Mouse (Mus musculus): ENCODE measurements at regions not wholly inside any gene's neighbourhood (a gene's known extent, or its start where the extent isn't known, plus 50 kb on each side); places are given as distances from the start of the nearest gene placed in this dataset.
A peak's percentile ranks its signal among the peaks of the same experiment; 100 is the strongest.

DNA sequence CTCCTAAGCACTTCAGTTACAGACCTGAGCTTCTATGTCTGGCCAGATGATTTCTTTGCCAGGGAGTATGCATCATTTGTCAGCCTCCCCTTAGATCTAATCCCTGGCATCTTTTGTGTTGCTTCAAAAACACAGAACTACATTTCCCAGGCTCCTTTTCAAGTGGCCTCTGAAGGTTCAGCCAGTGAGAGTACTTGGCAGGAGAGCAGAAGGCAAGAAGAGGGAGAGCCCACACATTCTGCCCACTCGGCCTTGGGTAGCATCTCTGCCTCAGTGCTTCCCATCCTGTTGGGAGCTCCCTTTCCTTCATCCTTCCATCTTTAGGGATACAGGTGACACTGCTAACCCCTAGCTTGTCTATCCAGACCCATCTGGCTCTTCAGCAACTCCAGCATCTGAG lies 214.9 kb downstream of the Bcor start:
- WGBS = 18% methylated on average over 1 of the region's 1 CpGs
- Histone ChIP-seq H3K4me2 (ENCODE audit: low read depth, low read length, poor library complexity, severe bottlenecking) (no peak overlapping the region), H3K9me3 (ENCODE audit: low read length) (no peaks in the 10 kb centered on the region), H3K27me3 (ENCODE audit: insufficient read depth, low read length) (0 out of 2 replicates have a peak, but pooled peaks cover 3% of the 10 kb centered on the region), H3K36me3 (ENCODE audit: insufficient read depth, low read length) (no peaks in the 10 kb centered on the region), H3K4me1 (ENCODE audit: insufficient read depth, low read length) (no peaks in the 10 kb centered on the region), H3K4me3 (ENCODE audit: low read depth, low read length) (no peak overlapping the region), H3K9ac (replicated peaks; ENCODE audit: low read length, poor library complexity, severe bottlenecking) (no peak overlapping the region), H3K27ac (ENCODE audit: low read depth, low read length) (no peak overlapping the region)
- ATAC-seq (ENCODE audit: low FRiP score) = no peak
- peak; percentile 22 for DNase-seq (ENCODE audit: low spot score)
- TF ChIP-seq CTCF (IDR thresholded peaks at IDR 0.05) = no peak

DNA sequence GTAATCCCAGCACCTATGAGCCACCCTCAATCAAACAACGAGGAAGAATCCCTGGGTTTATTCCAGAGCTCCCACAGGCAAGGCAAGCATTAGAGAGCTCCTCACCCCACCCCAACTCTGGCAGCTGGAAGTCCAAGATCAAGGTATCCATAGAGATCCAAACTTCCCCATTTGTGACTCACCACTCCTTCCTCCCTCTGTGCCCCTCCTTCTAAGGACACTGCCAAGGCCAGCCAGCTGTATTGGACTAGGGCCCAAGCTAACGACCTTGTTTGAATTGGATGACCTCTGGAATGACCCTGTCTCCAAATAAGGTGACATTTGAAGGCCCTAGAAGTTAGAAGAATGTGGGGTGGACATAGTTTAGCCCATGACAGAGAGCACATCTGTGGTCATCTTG lies 208.0 kb downstream of the Bcor start:
- 66% methylated on average over 2 of the region's 2 CpGs for WGBS
- no peak for DNase-seq (ENCODE audit: low spot score)
- no peak for TF ChIP-seq CTCF (IDR thresholded peaks at IDR 0.05)
- Histone ChIP-seq H3K4me1 (ENCODE audit: insufficient read depth, low read length) (no peaks in the 10 kb centered on the region), H3K9ac (replicated peaks; ENCODE audit: low read length, poor library complexity, severe bottlenecking) (no peak overlapping the region), H3K4me2 (ENCODE audit: low read depth, low read length, poor library complexity, severe bottlenecking) (no peak overlapping the region), H3K4me3 (ENCODE audit: low read depth, low read length) (no peak overlapping the region), H3K27me3 (ENCODE audit: insufficient read depth, low read length) (no peaks in the 10 kb centered on the region), H3K27ac (ENCODE audit: low read depth, low read length) (no peak overlapping the region), H3K36me3 (ENCODE audit: insufficient read depth, low read length) (no peaks in the 10 kb centered on the region), H3K9me3 (ENCODE audit: low read length) (no peaks in the 10 kb centered on the region)
- ATAC-seq (ENCODE audit: low FRiP score) = no peak

DNA sequence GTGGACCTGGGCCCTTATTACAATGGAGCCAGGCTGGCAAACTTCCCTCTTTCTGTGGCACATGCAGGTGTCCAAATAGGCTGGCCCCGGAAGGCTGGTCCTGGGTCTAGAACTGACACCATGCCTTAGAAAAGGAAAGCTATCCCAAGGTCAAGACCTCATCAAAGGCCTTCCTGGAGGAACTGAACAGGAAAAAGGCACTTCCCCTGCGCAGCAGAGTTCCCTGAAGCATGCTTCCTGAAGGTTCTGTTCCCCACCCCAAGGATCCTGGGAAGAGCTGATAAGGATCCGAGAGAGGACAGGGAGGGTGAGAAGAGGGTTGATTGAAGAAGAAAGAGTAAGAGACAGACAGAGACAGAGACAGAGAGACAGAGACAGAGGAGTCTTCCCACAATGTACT lies 204.0 kb downstream of the Bcor start:
- no peaks in the 10 kb centered on the region for H3K9me3 ChIP-seq (ENCODE audit: low read length)
- 84% methylated on average over 3 of the region's 3 CpGs for WGBS
- DNase-seq (ENCODE audit: low spot score) (no peak), ATAC-seq (ENCODE audit: low FRiP score) (no peak)
- no peak overlapping the region for H3K4me3 ChIP-seq (ENCODE audit: low read depth, low read length)
- H3K36me3 ChIP-seq (ENCODE audit: insufficient read depth, low read length) = no peaks in the 10 kb centered on the region
- no peaks in the 10 kb centered on the region for H3K27me3 ChIP-seq (ENCODE audit: insufficient read depth, low read length)
- H3K9ac ChIP-seq (replicated peaks; ENCODE audit: low read length, poor library complexity, severe bottlenecking) = no peak overlapping the region
- TF ChIP-seq CTCF (IDR thresholded peaks at IDR 0.05) = no peak
- no peak overlapping the region for H3K4me2 ChIP-seq (ENCODE audit: low read depth, low read length, poor library complexity, severe bottlenecking)
- no peaks in the 10 kb centered on the region for H3K4me1 ChIP-seq (ENCODE audit: insufficient read depth, low read length)
- H3K27ac ChIP-seq (ENCODE audit: low read depth, low read length) = no peak overlapping the region

DNA sequence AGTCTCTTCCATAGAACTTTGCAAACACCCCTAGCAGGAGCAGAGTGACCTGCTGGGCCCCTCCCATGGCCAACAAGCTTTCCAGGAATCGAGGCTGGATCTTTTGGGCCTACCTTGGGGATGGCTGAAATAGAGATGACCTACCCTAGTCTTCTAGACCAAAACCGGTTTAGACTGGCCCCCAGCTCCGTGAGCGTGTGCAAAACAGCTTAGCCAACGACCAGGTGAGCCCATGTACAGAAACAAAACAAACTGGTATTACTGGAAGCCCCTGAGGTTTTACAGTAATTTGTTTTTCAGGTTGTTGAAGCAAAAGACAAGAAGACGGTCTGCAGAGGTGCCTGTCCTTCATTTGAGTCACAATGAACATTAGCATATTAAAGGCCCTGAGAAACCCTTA lies 203.1 kb downstream of the Bcor start:
- Histone ChIP-seq H3K36me3 (ENCODE audit: insufficient read depth, low read length) (no peaks in the 10 kb centered on the region), H3K4me3 (ENCODE audit: low read depth, low read length) (no peak overlapping the region), H3K4me2 (ENCODE audit: low read depth, low read length, poor library complexity, severe bottlenecking) (no peak overlapping the region), H3K9ac (replicated peaks; ENCODE audit: low read length, poor library complexity, severe bottlenecking) (no peak overlapping the region), H3K27me3 (ENCODE audit: insufficient read depth, low read length) (no peaks in the 10 kb centered on the region), H3K9me3 (ENCODE audit: low read length) (no peaks in the 10 kb centered on the region), H3K27ac (ENCODE audit: low read depth, low read length) (no peak overlapping the region), H3K4me1 (ENCODE audit: insufficient read depth, low read length) (no peaks in the 10 kb centered on the region)
- WGBS = 49% methylated on average over 6 of the region's 6 CpGs
- ATAC-seq (ENCODE audit: low FRiP score) = no peak
- no peak for DNase-seq (ENCODE audit: low spot score)
- TF ChIP-seq CTCF (IDR thresholded peaks at IDR 0.05) = no peak

DNA sequence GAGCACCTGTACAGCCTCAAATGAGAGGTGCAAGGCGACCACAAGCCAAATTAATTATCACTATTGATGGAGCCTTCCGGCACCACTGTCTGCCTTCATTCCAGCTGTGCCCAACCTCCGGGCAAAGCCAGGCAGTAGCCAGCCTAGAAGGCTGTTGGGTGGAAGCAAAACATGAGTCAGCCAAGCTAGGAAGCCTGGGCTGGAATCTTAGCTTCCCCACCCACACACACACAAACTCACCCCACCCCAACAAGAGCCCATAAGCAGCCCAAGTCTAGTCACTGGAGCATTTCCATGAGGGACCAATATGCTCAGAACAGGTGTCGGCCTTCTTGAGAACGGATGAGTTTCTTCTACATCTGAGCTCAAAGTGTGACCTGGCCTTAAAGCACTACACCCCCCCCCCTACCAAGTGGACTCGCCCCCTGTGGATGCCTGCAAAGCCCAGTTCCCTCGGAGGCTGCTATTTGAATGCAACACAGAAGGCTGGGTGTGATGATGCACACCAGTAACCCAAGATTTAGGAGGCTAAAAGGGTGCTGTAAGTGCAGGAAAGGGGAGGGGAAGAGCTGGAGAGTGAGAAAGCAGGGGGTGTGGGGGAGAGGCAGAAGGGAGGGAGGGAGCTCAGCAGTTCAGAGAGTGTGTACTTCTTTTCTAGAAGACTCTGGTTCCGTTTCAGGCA lies 200.1 kb downstream of the Bcor start:
- Histone ChIP-seq H3K4me3 (ENCODE audit: low read depth, low read length) (no peak overlapping the region), H3K9ac (replicated peaks; ENCODE audit: low read length, poor library complexity, severe bottlenecking) (no peak overlapping the region), H3K27ac (ENCODE audit: low read depth, low read length) (no peak overlapping the region), H3K9me3 (ENCODE audit: low read length) (no peaks in the 10 kb centered on the region), H3K36me3 (ENCODE audit: insufficient read depth, low read length) (no peaks in the 10 kb centered on the region), H3K27me3 (ENCODE audit: insufficient read depth, low read length) (no peaks in the 10 kb centered on the region), H3K4me2 (ENCODE audit: low read depth, low read length, poor library complexity, severe bottlenecking) (no peak overlapping the region), H3K4me1 (ENCODE audit: insufficient read depth, low read length) (no peaks in the 10 kb centered on the region)
- no peak for ATAC-seq (ENCODE audit: low FRiP score)
- 68% methylated on average over 8 of the region's 8 CpGs for WGBS
- DNase-seq (ENCODE audit: low spot score) = no peak
- no peak for TF ChIP-seq CTCF (IDR thresholded peaks at IDR 0.05)

DNA sequence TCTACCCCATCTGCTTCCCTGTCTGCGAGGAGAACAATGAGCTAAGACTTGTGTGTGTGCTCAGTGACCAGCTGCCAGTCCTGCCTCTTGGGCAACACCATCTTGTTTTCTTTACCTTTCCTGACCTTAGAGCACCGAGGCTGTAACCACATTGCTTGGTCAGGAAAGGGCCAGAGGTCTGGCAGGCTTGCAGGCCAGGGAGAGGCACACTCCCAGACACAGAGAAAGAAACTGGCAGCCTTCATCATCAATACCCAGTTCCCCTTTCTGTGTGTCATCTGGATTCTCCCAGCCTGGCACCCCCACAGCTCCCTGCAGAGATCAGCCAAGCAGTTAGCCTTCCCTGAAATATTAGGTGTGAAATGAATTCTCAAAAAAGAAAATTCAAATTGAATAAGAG lies 198.8 kb downstream of the Bcor start:
- Histone ChIP-seq H3K36me3 (ENCODE audit: insufficient read depth, low read length) (no peaks in the 10 kb centered on the region), H3K27ac (ENCODE audit: low read depth, low read length) (no peak overlapping the region), H3K9me3 (ENCODE audit: low read length) (no peaks in the 10 kb centered on the region), H3K4me2 (ENCODE audit: low read depth, low read length, poor library complexity, severe bottlenecking) (no peak overlapping the region), H3K4me3 (ENCODE audit: low read depth, low read length) (no peak overlapping the region), H3K4me1 (ENCODE audit: insufficient read depth, low read length) (no peaks in the 10 kb centered on the region), H3K9ac (replicated peaks; ENCODE audit: low read length, poor library complexity, severe bottlenecking) (no peak overlapping the region), H3K27me3 (ENCODE audit: insufficient read depth, low read length) (no peaks in the 10 kb centered on the region)
- WGBS = 56% methylated on average over 2 of the region's 2 CpGs
- DNase-seq (ENCODE audit: low spot score) = no peak
- ATAC-seq (ENCODE audit: low FRiP score) = no peak
- TF ChIP-seq CTCF (IDR thresholded peaks at IDR 0.05) = no peak

Measured in midbrain, postnatal 0 days (tissue).